Mouse (Mus musculus) olfactory bulb, adult 2 months (tissue): ENCODE data around the gene Tor2a. TPM values are rescaled to one million over a fixed set of nuclear protein-coding genes. Genes with fewer than 3 reads are reported as not detected.

Experiments used
- H3K27ac ChIP-seq: fragments of 200-500 bp; 2 replicates; pipeline ENCODE4 v1.5.1; 2012; ENCODE audit warnings: low read depth, low read length; ENCODE audit not compliant: insufficient read depth
- H3K4me1 ChIP-seq: fragments of 200-500 bp; 2 replicates; pipeline ENCODE4 v1.6.1; 2012; ENCODE audit warnings: low read length; ENCODE audit not compliant: control insufficient read depth, insufficient read depth
- H3K4me3 ChIP-seq: fragments of 200-500 bp; 2 replicates; pipeline ENCODE4 v1.5.1; 2012; ENCODE audit warnings: mild to moderate bottlenecking, low read depth, low read length, moderate library complexity; ENCODE audit not compliant: insufficient read depth
- CTCF ChIP-seq: fragments of 200-500 bp; IDR thresholded peaks from 2 replicates; pipeline ENCODE4 v1.5.1; 2012; ENCODE audit warnings: low read depth, mild to moderate bottlenecking, low read length, moderate library complexity; ENCODE audit not compliant: insufficient read depth
- POLR2A ChIP-seq: fragments of 200-500 bp; IDR thresholded peaks from 2 replicates; pipeline ENCODE4 v1.6.1; 2012; ENCODE audit warnings: mild to moderate bottlenecking, low read depth, low read length, moderate library complexity; ENCODE audit not compliant: insufficient read depth
- WGBS: fragments of 180-500 bp; shearing (Covaris S2); methylation state at CpG from one replicate; pipeline ENCODE4 v1.1.7; 2018; 5-methylcytosine and 5-hydroxymethylcytosine counted together
- polyA plus RNA-seq: library from polyadenylated mRNA; stranded (reverse); fragments of >200 nt; gene quantifications from 2 replicates; pipeline ENCODE4 v1.2.4, GENCODE M21; 2012; ENCODE audit warnings: low replicate concordance; ENCODE audit not compliant: missing spikeins, insufficient read depth, insufficient read length

Tor2a gene
- polyA plus RNA-seq, 1 experiment, result not detected

- H3K27ac ChIP-seq, result no peak overlapping the region
- TF ChIP-seq CTCF, result no peak
- TF ChIP-seq POLR2A, result no peak
- peaks cover 3% of the 10 kb centered on the region; the same call in 1 of the 2 replicates for H3K4me1 ChIP-seq
- 4% methylated on average over 16 of the region's 16 CpGs for WGBS
- peak overlapping the region; percentile 27 for H3K4me3 ChIP-seq
Observed at GRCm38 (mm10) chr2:32727435-32727834, 29.6 kb upstream of the Tor2a start.

GRCm38 (mm10) chr2:32728463-32728862 is 28.6 kb upstream of the Tor2a start:
- Histone ChIP-seq H3K4me3 (0 out of 2 replicates have a peak overlapping the region, but pooled peaks have one; percentile 9), H3K4me1 (peaks cover 3% of the 10 kb centered on the region; the same call in 1 of the 2 replicates), H3K27ac (no peak overlapping the region)
- 67% methylated on average over 7 of the region's 7 CpGs for WGBS
- TF ChIP-seq CTCF (no peak), POLR2A (no peak)

GRCm38 (mm10) chr2:32729547-32729946 is 27.5 kb upstream of the Tor2a start:
- H3K4me1 ChIP-seq, result peaks cover 3% of the 10 kb centered on the region; the same call in 1 of the 2 replicates

GRCm38 (mm10) chr2:32730854-32731253 is 26.2 kb upstream of the Tor2a start:
- TF ChIP-seq POLR2A (no peak), CTCF (no peak)
- Histone ChIP-seq H3K27ac (no peak overlapping the region), H3K4me3 (no peak overlapping the region), H3K4me1 (peaks cover 3% of the 10 kb centered on the region; the same call in 1 of the 2 replicates)
- 60% methylated on average over 11 of the region's 11 CpGs for WGBS

More at GRCm38 (mm10) chr2:32729547-32729946, 27.5 kb upstream of the Tor2a start:
- WGBS, result 93% methylated on average over 4 of the region's 4 CpGs
- TF ChIP-seq POLR2A (no peak), CTCF (no peak)
- Histone ChIP-seq H3K4me3 (no peak overlapping the region), H3K27ac (no peak overlapping the region)

GRCm38 (mm10) chr2:32731911-32732310 is 25.1 kb upstream of the Tor2a start:
- Histone ChIP-seq H3K4me1 (peaks cover 6% of the 10 kb centered on the region; the same call in 1 of the 2 replicates), H3K27ac (no peak overlapping the region), H3K4me3 (no peak overlapping the region)
- TF ChIP-seq POLR2A, result no peak
- TF ChIP-seq CTCF, result no peak
- WGBS, result 86% methylated on average over 4 of the region's 4 CpGs

GRCm38 (mm10) chr2:32732695-32733094 is 24.3 kb upstream of the Tor2a start:
- WGBS, result 81% methylated on average over 6 of the region's 6 CpGs
- Histone ChIP-seq H3K4me1 (peaks cover 3% of the 10 kb centered on the region; the same call in 1 of the 2 replicates), H3K27ac (no peak overlapping the region), H3K4me3 (no peak overlapping the region)
- no peak for TF ChIP-seq CTCF
- TF ChIP-seq POLR2A, result no peak

- 74% methylated on average over 4 of the region's 4 CpGs for WGBS
- no peak overlapping the region for H3K27ac ChIP-seq
- peaks cover 3% of the 10 kb centered on the region; the same call in 1 of the 2 replicates for H3K4me1 ChIP-seq
- H3K4me3 ChIP-seq, result no peak overlapping the region
- TF ChIP-seq POLR2A, result no peak
- TF ChIP-seq CTCF, result no peak
Observed at GRCm38 (mm10) chr2:32734480-32734879, 22.6 kb upstream of the Tor2a start.

- 61% methylated on average over 4 of the region's 4 CpGs for WGBS
- TF ChIP-seq POLR2A, result no peak
- TF ChIP-seq CTCF, result no peak
- H3K4me3 ChIP-seq, result no peak overlapping the region
- H3K4me1 ChIP-seq, result peaks cover 3% of the 10 kb centered on the region; the same call in 1 of the 2 replicates
- no peak overlapping the region for H3K27ac ChIP-seq
Observed at GRCm38 (mm10) chr2:32734933-32735332, 22.1 kb upstream of the Tor2a start.

- TF ChIP-seq POLR2A (no peak), CTCF (no peak)
- no peak overlapping the region for H3K27ac ChIP-seq
- peaks cover 9% of the 10 kb centered on the region; the same call in 1 of the 2 replicates for H3K4me1 ChIP-seq
- 71% methylated on average over 3 of the region's 3 CpGs for WGBS
- no peak overlapping the region for H3K4me3 ChIP-seq
Observed at GRCm38 (mm10) chr2:32736306-32736829, 20.7 kb upstream of the Tor2a start.
